Mouse (Mus musculus) adrenal gland, adult 2 months (tissue): ENCODE measurements around the gene Tuft1. TPM values are rescaled to one million over a fixed set of nuclear protein-coding genes. Genes with fewer than 3 reads are reported as not detected.

Experiments used
- DNase-seq: peaks from one replicate; pipeline ENCODE4 v3.0.0; 2021
- polyA plus RNA-seq: library from polyadenylated mRNA; depleted of rRNA; stranded (reverse); fragments of >200 nt; gene quantifications from 2 replicates; pipeline ENCODE4 v1.2.3, GENCODE M21; 2012; rRNA removed
- total RNA-seq, 2 experiments: library from RNA; stranded (reverse); gene quantifications; 2 replicates each; pipeline ENCODE4 v1.2.3; 2021

Tuft1 gene
- total and polyA plus RNA-seq, 3 experiments, result 6.8 to 13.8 (median 13.2) TPM

GRCm38 (mm10) chr3:94595871-94596287, 62.8 kb downstream of the Tuft1 start:
- DNase-seq, result no peak

DNA sequence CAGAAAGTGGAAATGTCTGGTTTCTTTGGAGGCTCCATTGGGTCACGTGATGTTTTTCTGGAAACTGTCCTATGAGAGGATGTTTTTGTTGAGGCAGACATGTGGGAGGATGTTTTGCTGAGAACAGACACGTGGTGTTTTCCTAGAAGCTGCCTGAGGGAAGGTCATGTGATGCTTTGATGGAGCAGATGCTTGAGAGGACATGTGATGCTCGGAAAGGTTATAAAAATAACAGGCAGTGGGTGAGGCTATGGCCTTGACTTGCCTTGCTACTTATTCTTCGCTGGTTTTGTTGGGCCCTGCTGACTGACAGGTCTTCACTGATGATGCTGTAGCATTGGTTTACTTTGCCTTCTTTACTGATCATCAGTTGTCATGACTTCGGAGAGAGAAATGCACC, 67.6 kb downstream of the Tuft1 start:
- DNase-seq, result no peak

GRCm38 (mm10) chr3:94587962-94588361, 70.7 kb downstream of the Tuft1 start:
- peak; percentile 72 for DNase-seq

- no peak for DNase-seq
Measured at GRCm38 (mm10) chr3:94582944-94583343, 75.7 kb downstream of the Tuft1 start.

DNA sequence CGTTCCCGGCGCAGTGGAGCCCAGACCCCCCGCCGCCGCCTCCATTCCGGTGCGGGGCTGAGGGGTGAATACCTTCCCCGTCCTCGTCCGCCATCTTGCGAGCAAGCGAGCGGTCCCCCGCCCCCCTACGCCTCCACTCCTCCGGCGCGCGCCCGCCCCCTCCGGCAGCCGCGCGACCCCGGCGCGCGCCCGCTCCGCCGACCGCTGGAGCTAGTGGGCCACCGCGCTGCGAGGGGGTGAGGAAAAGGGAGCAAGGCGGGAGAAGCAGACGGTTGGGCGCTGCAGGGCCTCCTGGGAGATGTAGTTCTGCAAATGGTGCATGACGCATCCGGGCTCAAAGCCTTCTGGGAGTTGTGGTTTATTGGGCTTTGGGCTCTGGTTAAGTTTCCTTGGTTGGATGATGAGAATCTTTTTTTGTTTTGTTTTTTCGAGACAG, 76.2 kb downstream of the Tuft1 start, which contains the start of gene Snx27:
Snx27 (minus strand) TSS at position 261 of the 436 bp plus-strand sequence.
- peak; percentile 94 for DNase-seq

- no peak for DNase-seq
Measured at GRCm38 (mm10) chr3:94581793-94582455, 76.7 kb downstream of the Tuft1 start.

DNA sequence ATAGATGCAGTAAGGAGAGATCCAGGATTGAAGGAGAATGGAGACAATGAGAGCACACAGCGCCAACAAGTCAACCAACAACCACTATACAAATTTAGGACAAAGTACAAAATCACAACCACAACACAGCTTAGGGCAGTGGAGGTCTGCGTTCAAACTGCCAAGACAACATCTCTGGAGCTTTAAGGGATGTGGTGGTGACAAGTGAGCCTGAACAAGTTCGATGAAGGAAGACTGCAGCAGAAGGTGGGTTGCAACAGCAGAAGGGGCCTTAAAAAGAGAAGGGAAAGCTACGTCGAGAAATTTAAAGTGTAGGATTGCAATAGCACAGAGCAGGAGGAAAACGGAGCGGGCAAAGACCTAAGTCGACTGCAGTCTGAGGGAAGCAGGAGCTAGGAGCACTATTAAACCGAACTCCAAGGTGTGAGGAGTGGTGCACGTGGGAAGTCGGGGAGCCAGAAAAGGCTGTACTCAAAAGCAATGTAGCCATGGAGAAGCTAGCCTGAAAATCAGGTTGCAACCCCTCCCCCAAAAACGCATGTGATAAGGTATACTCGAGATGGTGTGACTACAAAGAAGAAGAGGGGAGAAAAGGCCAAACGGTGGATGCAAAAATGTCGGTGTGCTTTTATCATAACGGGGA, 77.4 kb downstream of the Tuft1 start:
- DNase-seq, result no peak

DNA sequence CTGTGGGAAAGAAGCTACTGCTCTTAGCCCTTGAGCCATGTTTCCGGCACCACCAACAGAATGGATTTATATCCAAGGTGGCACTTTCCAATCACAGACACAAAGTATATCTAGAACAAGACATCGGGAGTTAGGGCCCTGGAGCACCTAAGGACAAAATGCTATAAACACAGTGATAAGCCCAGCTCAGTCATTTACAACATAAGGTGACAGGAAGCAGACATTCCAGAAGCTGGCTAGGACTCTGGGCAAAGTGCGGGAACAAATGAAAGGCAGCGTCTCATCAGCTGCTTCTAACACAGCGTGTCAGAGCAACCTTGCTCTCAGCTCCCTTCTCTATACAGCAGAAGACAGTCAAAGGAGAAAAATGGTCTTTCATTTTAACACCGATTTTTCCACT, 84.2 kb downstream of the Tuft1 start:
- no peak for DNase-seq

DNA sequence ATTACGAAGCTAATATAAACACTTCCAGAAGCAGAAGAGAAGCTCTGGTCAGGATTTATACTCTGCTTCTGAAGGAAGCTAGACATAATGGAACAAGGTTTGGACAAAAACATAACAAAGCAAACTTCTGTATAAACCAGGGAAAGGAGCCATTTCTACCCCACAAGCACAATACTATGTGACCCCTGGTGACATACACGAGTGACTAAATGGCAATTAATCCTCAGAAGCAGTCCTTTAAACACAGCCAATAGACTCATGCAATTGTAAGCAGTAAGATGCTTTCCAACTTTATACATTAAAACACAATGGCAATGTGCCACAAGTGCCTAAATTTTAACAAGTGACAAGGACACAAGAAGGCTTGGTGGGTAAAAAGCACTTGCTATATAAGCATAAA, 91.4 kb downstream of the Tuft1 start:
- DNase-seq, result no peak

DNA sequence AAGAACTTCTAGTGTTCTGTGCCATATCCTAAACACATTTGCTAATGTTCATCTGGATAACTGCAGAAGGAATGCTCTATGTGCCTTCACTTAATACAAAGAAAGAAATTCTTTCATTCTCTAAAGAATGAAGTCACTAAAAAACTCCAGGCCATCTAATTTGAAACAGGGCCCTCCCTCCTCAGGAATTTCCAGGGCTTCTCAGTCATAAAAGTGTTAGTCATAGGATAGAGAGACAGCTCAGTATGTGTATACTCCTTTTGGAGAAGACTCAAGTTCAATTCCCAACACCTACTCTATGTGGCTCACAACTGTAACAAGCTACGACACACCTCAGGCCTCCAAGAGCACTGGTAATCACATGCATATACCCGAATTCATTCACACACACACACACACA, 93.1 kb downstream of the Tuft1 start:
- DNase-seq, result no peak

DNA sequence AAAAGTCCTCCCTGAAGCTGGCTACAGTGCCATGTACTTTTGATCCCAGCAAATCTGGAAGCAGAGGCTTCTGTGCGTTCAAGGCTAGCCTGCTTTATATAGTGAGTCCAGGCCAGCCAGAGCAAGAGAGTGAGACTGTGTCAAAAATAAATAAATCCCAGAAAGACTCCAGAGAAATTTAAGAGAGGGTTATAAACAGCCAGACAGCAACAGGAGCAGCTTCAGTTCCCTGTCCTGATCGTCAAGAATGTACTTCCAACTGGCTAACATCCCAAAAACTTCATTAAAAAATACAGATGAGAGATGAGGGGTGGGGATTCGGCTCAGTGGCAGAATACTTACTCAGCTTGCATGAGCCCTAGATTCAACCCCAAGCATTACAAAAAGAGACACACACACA, 93.5 kb downstream of the Tuft1 start:
- DNase-seq, result no peak

DNA sequence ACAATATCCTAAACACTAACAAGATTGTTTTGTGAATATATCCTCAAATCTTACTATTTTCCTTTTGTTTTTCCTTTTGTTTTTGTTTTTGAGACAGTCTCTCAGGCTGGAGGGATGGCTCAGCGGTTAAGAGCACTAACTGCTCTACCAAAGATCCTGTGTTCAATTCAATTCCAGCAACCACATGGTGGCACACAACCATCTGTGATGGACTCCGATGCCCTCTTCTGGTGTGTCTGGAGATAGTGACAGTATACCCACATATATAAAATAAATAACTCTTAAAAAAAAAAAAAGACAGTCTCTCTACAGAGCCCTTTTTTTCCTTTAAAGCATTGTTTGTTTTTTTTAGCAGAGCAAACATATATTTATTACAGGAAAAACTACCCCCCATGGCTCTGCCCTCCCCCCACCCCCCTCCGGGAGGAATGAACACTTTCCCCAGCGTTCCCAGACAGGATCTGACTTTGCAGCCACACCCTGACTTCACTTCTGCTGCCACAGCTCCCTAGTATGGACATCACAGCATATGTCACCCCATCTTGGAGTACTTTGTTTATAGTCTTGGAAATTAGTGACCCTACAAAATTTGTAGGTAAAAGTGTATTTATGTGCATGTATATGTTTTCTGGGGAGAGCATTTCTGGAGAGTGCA, 94.2 kb downstream of the Tuft1 start:
- DNase-seq, result no peak

- DNase-seq, result no peak
Measured at GRCm38 (mm10) chr3:94563163-94563562, 95.5 kb downstream of the Tuft1 start.

Other genes starting within 250 kb of the Tuft1 start
- 10 to 100 TPM in 1 of 2 experiments, 1 to 10 TPM in 1; 6.4 to 14.7 TPM for gene Tdrkh, start 245.6 kb downstream of the Tuft1 start, total RNA-seq
- 0.23 and 0.24 TPM in 2 replicates for gene Tdrkh, start 245.6 kb downstream of the Tuft1 start, polyA plus RNA-seq
- 10 to 100 TPM; 46.4 to 84.5 TPM for gene Mrpl9, start 215.6 kb downstream of the Tuft1 start, total RNA-seq
- gene Mrpl9, start 215.6 kb downstream of the Tuft1 start, polyA plus RNA-seq, result 16.4 and 18.0 TPM in 2 replicates
- under 1 TPM in 1 of 2 experiments, not detected in 1; 0.24 TPM for gene Oaz3, start 215.0 kb downstream of the Tuft1 start, total RNA-seq
- gene Oaz3, start 215.0 kb downstream of the Tuft1 start, polyA plus RNA-seq, result 0.15 TPM in 1 of 2 replicates, not detected in the other
- gene Celf3, start 180.6 kb downstream of the Tuft1 start, total RNA-seq, result 10 to 100 TPM; 17.6 to 27.7 TPM
- 62.2 and 77.6 TPM in 2 replicates for gene Celf3, start 180.6 kb downstream of the Tuft1 start, polyA plus RNA-seq
- gene Riiad1, start 178.5 kb downstream of the Tuft1 start, total RNA-seq, result 1 to 10 TPM; 2.8 to 3.5 TPM
- not detected in 2 replicates for gene Riiad1, start 178.5 kb downstream of the Tuft1 start, polyA plus RNA-seq
- 10 to 100 TPM; 40.5 to 41.9 TPM for gene Snx27, start 76.2 kb downstream of the Tuft1 start, total RNA-seq
- 5.4 and 5.6 TPM in 2 replicates for gene Snx27, start 76.2 kb downstream of the Tuft1 start, polyA plus RNA-seq
- not detected for gene Gm10972, start 15.8 kb downstream of the Tuft1 start, total RNA-seq
- gene Gm10972, start 15.8 kb downstream of the Tuft1 start, polyA plus RNA-seq, result not detected in 2 replicates
- 10 to 100 TPM; 10.5 to 15.3 TPM for gene Selenbp2, start 34.7 kb upstream of the Tuft1 start, total RNA-seq
- 0.33 and 1.5 TPM in 2 replicates for gene Selenbp2, start 34.7 kb upstream of the Tuft1 start, polyA plus RNA-seq
- 1 to 10 TPM; 1.2 to 1.4 TPM for gene Cgn, start 127.6 kb upstream of the Tuft1 start, total RNA-seq
- gene Cgn, start 127.6 kb upstream of the Tuft1 start, polyA plus RNA-seq, result 0.18 and 0.28 TPM in 2 replicates
- gene Pogz, start 178.7 kb upstream of the Tuft1 start, total RNA-seq, result 10 to 100 TPM; 27.0 to 36.2 TPM
- gene Pogz, start 178.7 kb upstream of the Tuft1 start, polyA plus RNA-seq, result 27.6 and 35.8 TPM in 2 replicates
- 100 to 1,000 TPM; 203 to 297 TPM for gene Psmb4, start 228.1 kb upstream of the Tuft1 start, total RNA-seq
- gene Psmb4, start 228.1 kb upstream of the Tuft1 start, polyA plus RNA-seq, result 236 and 248 TPM in 2 replicates